Mouse (Mus musculus) heart, adult 2 months (tissue): ENCODE data around the gene Gm4744. TPM values are rescaled to one million over a fixed set of nuclear protein-coding genes. Genes with fewer than 3 reads are reported as not detected.

ENCODE experiments used
- DNase-seq, 2 experiments: peaks; one replicate each; pipeline ENCODE4 v3.0.0; 2021
- H3K27ac ChIP-seq: fragments of 200-600 bp; 2 replicates; pipeline ENCODE4 v1.8.1; 2022
- H3K27me3 ChIP-seq: fragments of 200-500 bp; 2 replicates; pipeline ENCODE4 v1.6.1; 2012; ENCODE audit warnings: mild to moderate bottlenecking, low read length, inconsistent platforms, mixed read lengths; ENCODE audit not compliant: control insufficient read depth, insufficient read depth
- H3K36me3 ChIP-seq: fragments of 200-500 bp; 2 replicates; pipeline ENCODE4 v1.6.1; 2012; ENCODE audit warnings: low read length, inconsistent platforms; ENCODE audit not compliant: control insufficient read depth, insufficient read depth
- H3K4me1 ChIP-seq: fragments of 200-500 bp; 2 replicates; pipeline ENCODE4 v1.6.1; 2011; ENCODE audit warnings: low read length; ENCODE audit not compliant: control insufficient read depth, insufficient read depth
- H3K4me3 ChIP-seq: fragments of 200-600 bp; 2 replicates; pipeline ENCODE4 v1.8.1; 2022
- H3K79me2 ChIP-seq: fragments of 200-500 bp; replicated peaks from 2 replicates; pipeline ENCODE4 v1.6.1; 2012; ENCODE audit warnings: mild to moderate bottlenecking, inconsistent platforms, low read length, moderate library complexity, mixed read lengths; ENCODE audit not compliant: control insufficient read depth, insufficient read depth
- H3K9ac ChIP-seq: fragments of 200-500 bp; 2 replicates; pipeline ENCODE4 v1.6.1; 2012; ENCODE audit warnings: low read depth, mild to moderate bottlenecking, control low read depth, inconsistent platforms, low read length, mixed read lengths
- CTCF ChIP-seq: fragments of 200-600 bp; IDR thresholded peaks from 2 replicates; pipeline ENCODE4 v1.8.1; 2022; ENCODE audit warnings: antibody characterized with exemption, mild to moderate bottlenecking, moderate library complexity
- EP300 ChIP-seq: fragments of 200-500 bp; IDR thresholded peaks from 2 replicates; pipeline ENCODE4 v1.6.1; 2011; ENCODE audit warnings: low read depth, low read length, control low read depth; ENCODE audit not compliant: insufficient read depth
- POLR2A ChIP-seq: fragments of 200-500 bp; IDR thresholded peaks from 2 replicates; pipeline ENCODE4 v1.6.1; 2011; ENCODE audit warnings: mild to moderate bottlenecking, low read depth, low read length, control low read depth; ENCODE audit not compliant: insufficient read depth
- intact Hi-C: fragments of 180-260 bp; cut with DNase I; formaldehyde crosslinking; loops from one replicate; pipeline ENCODE4 v1.15.1; 2025
- polyA plus RNA-seq: library from polyadenylated mRNA; depleted of rRNA; stranded (reverse); fragments of >200 nt; gene quantifications from 2 replicates; pipeline ENCODE4 v1.2.3, GENCODE M21; 2012; rRNA removed
- total RNA-seq, 2 experiments: library from RNA; stranded (reverse); gene quantifications; 2 replicates each; pipeline ENCODE4 v1.2.3; 2021

Gene Gm4744
- total and polyA plus RNA-seq, 3 experiments, result not detected

- intact Hi-C loops, result no loop called here
- Histone ChIP-seq H3K79me2 (no peaks in the 10 kb centered on the region), H3K36me3 (no peaks in the 10 kb centered on the region), H3K4me3 (no peak within 1 kb of the TSS), H3K27ac (no peak within 1 kb of the TSS), H3K4me1 (no peaks in the 10 kb centered on the region), H3K9ac (no peak within 1 kb of the TSS), H3K27me3 (no peaks in the 10 kb centered on the region)
- TF ChIP-seq POLR2A, result no peak
- TF ChIP-seq CTCF, result no peak
- TF ChIP-seq EP300, result no peak
- DNase-seq, result no peak
These were observed 51.4 kb downstream of the Gm4744 start, which contains the start of gene Prss58 for GRCm38 (mm10) chr6:40900287-40900686. Gene Prss58 (minus strand): TSS chr6:40900387.

Other genes with a start within 250 kb of the Gm4744 start
- gene Moxd2, start 64.4 kb downstream of the Gm4744 start, total RNA-seq, result not detected
- not detected in 2 replicates for gene Moxd2, start 64.4 kb downstream of the Gm4744 start, polyA plus RNA-seq
- not detected for gene Prss58, start 51.5 kb downstream of the Gm4744 start, total RNA-seq
- not detected in 2 replicates for gene Prss58, start 51.5 kb downstream of the Gm4744 start, polyA plus RNA-seq
- not detected for gene 1700074P13Rik, start 11.3 kb downstream of the Gm4744 start, total RNA-seq
- 0.20 and 0.25 TPM in 2 replicates for gene 1700074P13Rik, start 11.3 kb downstream of the Gm4744 start, polyA plus RNA-seq
- not detected for gene 1810009J06Rik, start 12.9 kb upstream of the Gm4744 start, total RNA-seq
- gene 1810009J06Rik, start 12.9 kb upstream of the Gm4744 start, polyA plus RNA-seq, result not detected in 2 replicates
- not detected for gene Gm2663, start 47.6 kb upstream of the Gm4744 start, total RNA-seq
- not detected in 2 replicates for gene Gm2663, start 47.6 kb upstream of the Gm4744 start, polyA plus RNA-seq
- not detected for gene 2210010C04Rik, start 83.6 kb upstream of the Gm4744 start, total RNA-seq
- gene 2210010C04Rik, start 83.6 kb upstream of the Gm4744 start, polyA plus RNA-seq, result 0.06 and 0.18 TPM in 2 replicates